Mouse (Mus musculus) liver, embryonic 16.5 days (tissue): ENCODE measurements around the gene Gm20481. TPM values are rescaled to one million over a fixed set of nuclear protein-coding genes. Genes with fewer than 3 reads are reported as not detected.
"Not testable (repeated sequence)": the region's sequence is repeated elsewhere in the genome, so short reads cannot be mapped to it uniquely, and the experiment has no call there.

Experiments used
- ATAC-seq: fragments of 200-750 bp; cut with Nextera tagmentation; 2 replicates; pipeline ENCODE4 v1.8.0; 2017; ENCODE audit warnings: low read depth, mild to moderate bottlenecking, moderate number of reproducible peaks, moderate library complexity
- H3K27ac ChIP-seq: fragments of 300-500 bp; sonication (generic); 2 replicates; pipeline ENCODE4 v1.5.1; 2014; ENCODE audit warnings: mild to moderate bottlenecking, low read length
- H3K27me3 ChIP-seq: fragments of 300-500 bp; sonication (generic); 2 replicates; pipeline ENCODE4 v1.6.1; 2014; ENCODE audit warnings: low read depth, low read length, mixed read lengths; ENCODE audit not compliant: control insufficient read depth, insufficient read depth
- H3K36me3 ChIP-seq: fragments of 300-500 bp; sonication (generic); 2 replicates; pipeline ENCODE4 v1.6.1; 2014; ENCODE audit warnings: mild to moderate bottlenecking; ENCODE audit not compliant: control insufficient read depth, insufficient read depth
- H3K4me1 ChIP-seq: fragments of 300-500 bp; sonication (generic); 2 replicates; pipeline ENCODE4 v1.6.1; 2014; ENCODE audit warnings: low read depth, low read length, mixed read lengths; ENCODE audit not compliant: control insufficient read depth
- H3K4me2 ChIP-seq: fragments of 300-500 bp; sonication (generic); 2 replicates; pipeline ENCODE4 v1.6.1; 2014; ENCODE audit warnings: low read depth, low read length, mixed read lengths
- H3K4me3 ChIP-seq: fragments of 300-500 bp; sonication (generic); 2 replicates; pipeline ENCODE4 v1.5.1; 2014; ENCODE audit warnings: low read depth, mild to moderate bottlenecking, low read length
- H3K9ac ChIP-seq: fragments of 300-500 bp; sonication (generic); 2 replicates; pipeline ENCODE4 v1.6.1; 2014; ENCODE audit warnings: low read depth, low read length
- H3K9me3 ChIP-seq: fragments of 300-500 bp; sonication (generic); replicated peaks from 2 replicates; pipeline ENCODE4 v1.6.1; 2016; ENCODE audit warnings: low read length; ENCODE audit not compliant: control insufficient read depth
- WGBS: fragments of 180-500 bp; shearing (Covaris S2); extraction: QIAGEN DNeasy Blood & Tissue Kit; methylation state at CpG from one replicate; pipeline ENCODE4 v1.1.7; 2014; ENCODE audit not compliant: insufficient replicate concordance; 5-methylcytosine and 5-hydroxymethylcytosine counted together
- polyA plus RNA-seq: library from polyadenylated mRNA; unstranded; fragments of >200 nt; fragmentation: Nextera tagmentation; extraction: Ambion mirVana; gene quantifications from 2 replicates; pipeline ENCODE4 v1.2.1, GENCODE M21; 2015

Gene Gm20481
- polyA plus RNA-seq, 1 experiment from 2014 or later: not detected

GRCm38 (mm10) chr17:34956340-34956739 is 13.4 kb upstream of the Gm20481 start:
- Histone ChIP-seq H3K4me2 (no peak overlapping the region), H3K27me3 (peaks cover 16% of the 10 kb centered on the region), H3K36me3 (no peaks in the 10 kb centered on the region), H3K9me3 (no peaks in the 10 kb centered on the region), H3K9ac (no peak overlapping the region), H3K27ac (no peak overlapping the region), H3K4me1 (peaks cover 19% of the 10 kb centered on the region), H3K4me3 (no peak overlapping the region)
- 18% methylated on average over 1 of the region's 1 CpGs for WGBS
- no peak for ATAC-seq

- H3K4me1 ChIP-seq: peaks cover 12% of the 10 kb centered on the region
- not testable (repeated sequence) for H3K4me2 ChIP-seq, ATAC-seq, H3K9me3 ChIP-seq, H3K36me3 ChIP-seq, H3K4me3 ChIP-seq, H3K27ac ChIP-seq, H3K9ac ChIP-seq
- WGBS: 22% methylated on average over 24 of the region's 40 CpGs
- peaks cover 18% of the 10 kb centered on the region for H3K27me3 ChIP-seq
These were observed 12.4 kb upstream of the Gm20481 start for GRCm38 (mm10) chr17:34957291-34957690.

GRCm38 (mm10) chr17:34957966-34958365 is 11.7 kb upstream of the Gm20481 start:
- H3K4me3 ChIP-seq, ATAC-seq, H3K36me3 ChIP-seq, H3K9ac ChIP-seq, H3K27ac ChIP-seq, H3K9me3 ChIP-seq, H3K4me2 ChIP-seq: not testable (repeated sequence)
- H3K4me1 ChIP-seq: peaks cover 12% of the 10 kb centered on the region
- 31% methylated on average over 24 of the region's 40 CpGs for WGBS
- H3K27me3 ChIP-seq: peaks cover 18% of the 10 kb centered on the region

GRCm38 (mm10) chr17:34958734-34959129 is 11.0 kb upstream of the Gm20481 start:
- H3K9ac ChIP-seq, H3K27ac ChIP-seq, H3K9me3 ChIP-seq, H3K36me3 ChIP-seq, ATAC-seq: not testable (repeated sequence)
- Histone ChIP-seq H3K4me1 (peaks cover 12% of the 10 kb centered on the region), H3K4me2 (peak overlapping the region; percentile 89), H3K27me3 (peaks cover 18% of the 10 kb centered on the region), H3K4me3 (peak overlapping the region; percentile 64)
- WGBS: 0% methylated on average over 13 of the region's 47 CpGs

- H3K36me3 ChIP-seq, H3K9me3 ChIP-seq: not testable (repeated sequence)
- H3K27me3 ChIP-seq: peaks cover 18% of the 10 kb centered on the region
- H3K9ac ChIP-seq: peak within 1 kb of the TSS; percentile 67
- peak within 1 kb of the TSS; percentile 64 for H3K4me3 ChIP-seq
- H3K27ac ChIP-seq: peak within 1 kb of the TSS; percentile 83
- 0% methylated on average over 29 of the region's 32 CpGs for WGBS
- ATAC-seq: peak; percentile 90
- peak within 1 kb of the TSS; percentile 89 for H3K4me2 ChIP-seq
- H3K4me1 ChIP-seq: peaks cover 12% of the 10 kb centered on the region
These were observed 10.5 kb upstream of the Gm20481 start, which contains the start of gene Hspa1b for GRCm38 (mm10) chr17:34959130-34959778. TSS of gene Hspa1b (minus strand) at chr17:34959238.

- Histone ChIP-seq H3K27ac (peak overlapping the region; percentile 83), H3K4me3 (peak overlapping the region; percentile 64), H3K9me3 (no peaks in the 10 kb centered on the region), H3K36me3 (no peaks in the 10 kb centered on the region), H3K4me1 (peaks cover 12% of the 10 kb centered on the region), H3K27me3 (peaks cover 18% of the 10 kb centered on the region), H3K9ac (peak overlapping the region; percentile 67), H3K4me2 (peak overlapping the region; percentile 89)
- no peak for ATAC-seq
- WGBS: 3% methylated on average over 12 of the region's 12 CpGs
These were observed 9.7 kb upstream of the Gm20481 start for GRCm38 (mm10) chr17:34959881-34960515.

- H3K36me3 ChIP-seq: no peaks in the 10 kb centered on the region
- no peak overlapping the region for H3K4me3 ChIP-seq
- no peaks in the 10 kb centered on the region for H3K9me3 ChIP-seq
- no peak overlapping the region for H3K27ac ChIP-seq
- H3K9ac ChIP-seq: no peak overlapping the region
- peaks cover 18% of the 10 kb centered on the region for H3K27me3 ChIP-seq
- no peak for ATAC-seq
- peaks cover 12% of the 10 kb centered on the region for H3K4me1 ChIP-seq
- no peak overlapping the region for H3K4me2 ChIP-seq
These were observed 8.8 kb upstream of the Gm20481 start for GRCm38 (mm10) chr17:34960702-34961493.

- Histone ChIP-seq H3K4me2 (no peak overlapping the region), H3K9me3 (no peaks in the 10 kb centered on the region), H3K27me3 (peaks cover 15% of the 10 kb centered on the region), H3K27ac (no peak overlapping the region), H3K4me1 (peaks cover 12% of the 10 kb centered on the region), H3K9ac (no peak overlapping the region), H3K36me3 (no peaks in the 10 kb centered on the region), H3K4me3 (no peak overlapping the region)
- 18% methylated on average over 3 of the region's 3 CpGs for WGBS
- no peak for ATAC-seq
These were observed 7.6 kb upstream of the Gm20481 start for GRCm38 (mm10) chr17:34962125-34962524.

- Histone ChIP-seq H3K27ac (no peak overlapping the region), H3K4me3 (no peak overlapping the region), H3K4me1 (peaks cover 12% of the 10 kb centered on the region), H3K36me3 (no peaks in the 10 kb centered on the region), H3K4me2 (no peak overlapping the region), H3K9ac (no peak overlapping the region), H3K27me3 (peaks cover 16% of the 10 kb centered on the region), H3K9me3 (no peaks in the 10 kb centered on the region)
- no peak for ATAC-seq
- WGBS: 21% methylated on average over 1 of the region's 1 CpGs
These were observed 6.9 kb upstream of the Gm20481 start for GRCm38 (mm10) chr17:34962841-34963240.
